Mouse (Mus musculus) gastrocnemius, postnatal 25 days (tissue): ENCODE measurements around the gene Gm4924. TPM values are rescaled to one million over a fixed set of nuclear protein-coding genes. Genes with fewer than 3 reads are reported as not detected.
A peak's percentile ranks its signal among the peaks of the same experiment; 100 is the strongest.

ENCODE experiments used
- DNase-seq: peaks from one replicate; pipeline ENCODE4 v3.0.0; 2022
- long read RNA-seq, 2 experiments: library from polyadenylated mRNA; stranded (forward); transcript quantifications; one replicate each; pipeline ENCODE4 v2.0.0; 2021
- total RNA-seq, 2 experiments: library from RNA; stranded (reverse); gene quantifications; 1 replicate in 1 of 2; 2 replicates in 1 of 2; pipeline ENCODE4 v1.2.3; 2021

Gene Gm4924
- total RNA-seq, result 1 to 10 TPM; 1.0 to 1.1 TPM
- long read RNA-seq, experiment 1, result 0 reads
- long read RNA-seq, experiment 2, partial matches to known transcripts, result 0 of 1 reads
- long read RNA-seq, experiment 2, other reads (novel, unspliced or antisense), result 1 of 1 reads

DNA sequence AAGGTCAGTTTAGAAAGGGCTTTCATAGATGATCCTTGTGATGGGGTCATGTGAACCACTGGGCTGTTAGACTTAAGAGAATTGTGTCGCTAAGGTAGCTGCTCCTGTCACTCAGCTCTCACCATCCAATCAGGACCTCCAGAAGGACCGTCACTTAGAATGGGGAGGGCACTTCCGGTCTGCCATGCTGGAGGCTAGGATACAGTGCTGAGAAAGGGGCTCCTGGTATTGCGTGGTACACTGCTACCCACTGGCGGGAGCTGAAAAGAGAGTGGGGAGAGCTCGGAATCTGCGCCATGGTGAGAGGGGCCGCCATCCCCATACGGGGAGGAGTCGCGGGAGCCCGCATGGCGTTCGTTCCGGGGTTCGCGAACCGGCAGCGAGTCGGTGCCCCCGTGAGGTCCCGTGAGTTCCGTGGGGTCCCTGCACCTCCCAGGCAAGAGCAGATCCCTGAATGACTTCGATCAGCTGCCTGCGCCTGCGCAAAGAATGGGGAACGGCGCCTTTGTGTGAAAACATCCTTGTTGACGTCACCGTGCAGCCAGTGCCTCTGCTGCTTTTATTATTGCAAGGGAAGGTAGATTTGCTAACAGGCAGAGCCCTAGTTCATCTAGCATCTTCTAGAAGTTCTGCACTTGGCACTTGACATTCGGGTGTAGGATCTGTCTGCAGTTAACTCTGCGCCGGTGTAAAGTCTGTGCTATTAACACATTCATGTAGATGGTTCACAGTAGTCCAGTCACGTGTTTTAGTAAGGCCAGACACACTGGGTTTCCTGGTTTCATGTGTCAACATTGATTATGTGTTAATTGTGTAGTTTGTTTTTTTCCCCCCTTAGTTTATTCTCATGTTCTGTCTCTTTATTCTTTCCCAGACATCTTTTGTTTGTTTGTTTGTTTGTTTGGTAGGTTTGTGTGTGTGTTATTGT is at the start of gene Gm4924:
Gm4924 (plus strand) TSS at position 173 of the 928 bp plus-strand sequence.
- peak; percentile 67 for DNase-seq

DNA sequence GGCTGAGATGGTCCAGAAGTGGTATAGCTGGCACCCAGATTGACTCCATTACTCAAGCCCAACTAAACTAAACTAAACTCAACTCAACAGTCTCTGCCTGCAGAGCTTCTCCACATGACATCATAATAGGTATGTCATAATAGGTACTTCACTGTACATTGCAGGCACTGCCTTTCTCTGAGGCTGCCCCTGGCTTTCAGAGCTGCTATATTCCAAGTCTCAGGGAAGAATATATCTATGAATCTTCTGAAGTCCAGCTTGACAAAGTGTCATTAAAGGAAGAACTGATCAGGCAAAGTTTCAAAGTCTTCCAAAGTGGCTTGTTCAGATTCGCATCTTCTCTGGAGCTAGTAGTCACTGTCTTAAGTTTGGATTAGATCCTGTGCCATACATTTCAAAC is 37.6 kb upstream of the Gm4924 start, which contains the start of gene 4932415D10Rik:
4932415D10Rik (minus strand) TSS at position 101 of the 400 bp plus-strand sequence.
- DNase-seq, result no peak

DNA sequence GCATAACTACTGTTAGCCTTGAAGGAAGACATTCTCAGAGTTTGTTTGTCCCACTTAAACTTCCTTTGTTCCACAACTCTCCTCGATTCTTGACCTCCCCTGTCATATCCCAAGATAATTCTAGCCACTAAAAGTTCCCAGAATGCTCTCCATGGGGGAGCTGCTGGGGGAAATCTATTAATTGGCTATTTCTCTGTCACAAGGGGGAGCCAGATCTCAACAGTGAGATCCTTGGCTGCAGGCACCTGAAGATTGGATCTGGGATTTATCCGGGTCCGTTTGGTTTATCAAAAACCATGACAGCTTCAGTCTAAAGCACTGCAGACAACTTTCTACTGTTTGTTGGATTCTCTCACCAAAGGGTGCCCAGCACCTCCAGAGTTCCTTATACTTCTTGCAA is 33.9 kb upstream of the Gm4924 start:
- no peak for DNase-seq

DNA sequence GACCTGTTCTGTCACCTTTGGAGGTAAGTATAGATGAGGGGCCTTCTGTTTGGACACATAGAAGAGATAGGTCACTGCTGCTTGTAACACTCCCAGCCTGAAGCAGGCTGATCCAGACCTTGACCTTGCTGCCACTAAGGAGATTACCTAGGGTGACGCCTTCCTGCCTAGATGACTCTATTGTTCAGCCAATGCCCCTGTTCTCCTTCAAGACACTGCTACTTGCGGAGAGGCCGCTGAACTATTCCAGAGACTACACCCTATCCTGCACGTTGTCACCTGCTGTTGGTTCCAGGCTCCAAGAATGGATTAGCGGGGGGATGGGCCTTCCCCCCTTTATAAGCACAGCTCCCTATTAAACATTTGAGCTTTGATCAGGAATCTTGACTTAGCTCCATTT is 24.2 kb upstream of the Gm4924 start:
- DNase-seq, result no peak

DNA sequence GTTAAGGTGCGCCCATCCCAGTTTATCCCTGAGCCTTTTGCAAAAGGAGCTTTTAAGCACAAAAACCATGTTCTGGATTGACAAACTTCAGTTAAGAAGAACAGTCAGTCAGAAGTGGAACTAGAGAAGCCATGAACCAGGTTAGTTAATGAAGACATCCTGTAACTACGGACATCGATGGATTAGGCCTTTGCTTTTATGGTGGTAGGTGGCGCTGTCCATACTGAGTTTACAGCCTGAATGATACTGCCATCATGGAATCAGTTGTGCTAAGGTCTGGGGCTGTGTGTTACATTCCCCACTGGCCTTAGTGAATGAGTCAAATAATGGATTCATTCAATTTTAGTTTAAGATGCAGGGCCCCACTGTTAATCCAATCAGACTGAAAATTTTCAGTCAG is 1.3 kb downstream of the Gm4924 start:
- no peak for DNase-seq

DNA sequence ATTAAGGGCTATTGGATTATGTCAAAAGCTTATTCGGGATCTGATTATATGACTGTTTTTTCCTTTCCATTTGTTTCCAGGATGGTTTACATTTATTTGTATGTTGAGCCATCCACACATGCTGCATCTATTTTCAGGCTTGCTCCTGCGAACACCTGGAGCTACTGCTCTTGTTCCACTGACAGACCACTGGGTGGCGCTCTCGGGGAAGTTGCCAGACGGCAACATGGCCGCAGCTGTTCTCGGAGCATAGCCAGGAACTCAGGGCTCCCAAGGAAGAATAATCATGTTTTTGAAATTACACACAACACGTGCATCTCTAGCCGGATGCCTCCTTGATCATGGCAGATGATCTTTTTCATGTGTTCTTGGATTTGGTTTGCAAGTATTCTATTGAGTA is 7.9 kb downstream of the Gm4924 start:
- no peak for DNase-seq

DNA sequence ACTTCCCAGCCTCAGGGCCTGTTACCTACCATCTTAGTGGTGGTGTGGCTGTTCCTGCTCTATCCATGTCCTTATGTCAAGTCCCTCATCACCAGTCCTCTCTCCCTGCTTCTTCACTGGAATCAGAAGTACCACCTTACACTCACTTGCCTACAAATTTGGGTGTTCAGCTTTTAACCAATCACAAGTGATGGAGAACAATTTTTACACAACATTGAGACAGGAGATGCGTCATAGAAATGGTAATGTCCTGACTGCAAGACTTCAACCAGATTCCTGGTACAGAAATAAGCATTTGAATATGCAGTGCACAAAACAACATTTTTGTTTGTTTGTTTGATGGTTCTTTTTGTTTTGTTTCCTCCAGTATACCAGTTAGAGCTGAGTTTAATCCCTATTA is 28.9 kb downstream of the Gm4924 start:
- no peak for DNase-seq

DNA sequence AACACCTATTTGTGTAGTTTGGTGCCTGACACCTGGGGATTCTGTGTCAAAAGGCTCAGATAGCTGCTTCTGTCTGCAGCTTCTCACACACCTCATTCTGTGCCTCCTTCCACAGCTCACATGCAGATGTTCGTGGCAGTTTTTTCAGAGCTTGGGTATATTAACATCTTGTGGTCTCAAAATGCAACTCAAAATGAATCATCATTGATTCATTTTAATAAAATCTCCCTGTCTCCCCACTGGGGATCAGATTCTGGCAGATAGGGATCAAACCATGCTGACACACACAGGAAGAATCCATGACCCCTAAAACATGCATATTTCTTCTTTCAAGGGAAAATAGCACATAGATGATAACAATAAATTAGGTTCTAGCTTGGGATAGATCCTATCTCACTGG is 55.5 kb downstream of the Gm4924 start:
- no peak for DNase-seq

DNA sequence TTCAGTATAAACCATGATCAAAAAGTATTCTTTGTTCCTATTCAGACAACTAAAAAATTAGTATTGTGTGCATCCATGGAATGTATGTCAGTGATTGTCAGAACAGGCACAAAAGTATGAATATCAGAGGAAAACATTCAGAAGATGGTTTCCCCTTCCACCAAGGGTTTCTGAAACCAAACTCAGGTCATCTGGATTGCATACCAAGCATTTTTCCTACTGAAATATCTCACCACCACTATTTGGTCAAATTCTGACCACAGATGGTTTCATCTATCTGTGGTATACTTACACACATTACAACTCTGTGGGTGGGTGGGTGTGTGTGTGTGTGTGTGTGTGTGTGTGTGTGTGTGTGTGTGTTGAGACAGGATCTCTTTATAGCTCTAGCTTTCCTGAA is 69.6 kb downstream of the Gm4924 start:
- DNase-seq, result no peak

Other genes with a start within 250 kb of the Gm4924 start
- gene AU041133, start 226.2 kb upstream of the Gm4924 start, total RNA-seq, result 1 to 10 TPM in 1 of 2 experiments, under 1 TPM in 1; 0.99 to 1.2 TPM
- 1 to 10 TPM; 4.2 to 4.5 TPM for gene Zfp938, start 113.0 kb upstream of the Gm4924 start, total RNA-seq
- not detected for gene 4932415D10Rik, start 37.7 kb upstream of the Gm4924 start, total RNA-seq
- not detected for gene Gm1553, start 138.4 kb downstream of the Gm4924 start, total RNA-seq